Mouse (Mus musculus) fibroblast of lung, adult 2 months (primary cell): ENCODE measurements around the gene Klhl12.
A peak's percentile ranks its signal among the peaks of the same experiment; 100 is the strongest.

Source experiments
- DNase-seq: peaks from one replicate; pipeline ENCODE4 v3.0.0-alpha.2; 2011; ENCODE audit warnings: low read depth

Gene Klhl12

DNA sequence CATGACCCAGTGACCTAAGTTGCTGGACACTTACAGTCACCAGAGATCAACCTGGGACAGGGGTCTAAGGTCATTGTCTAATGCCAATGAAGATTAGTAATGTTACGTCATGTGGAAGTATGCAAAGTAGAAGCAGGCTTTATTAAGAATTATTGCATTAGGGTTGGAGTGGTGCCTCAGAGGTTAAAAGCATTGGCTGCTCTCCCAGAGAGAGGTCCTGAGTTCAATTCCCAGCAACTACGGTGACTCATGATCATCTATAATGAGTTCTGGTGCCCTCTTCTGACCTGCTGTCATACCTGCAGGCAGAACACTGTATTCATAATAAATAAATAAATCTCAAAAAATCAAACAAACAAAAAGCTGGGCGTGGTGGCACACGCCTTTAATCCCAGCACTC lies 5.1 kb upstream of the Klhl12 start:
- DNase-seq, result no peak

DNA sequence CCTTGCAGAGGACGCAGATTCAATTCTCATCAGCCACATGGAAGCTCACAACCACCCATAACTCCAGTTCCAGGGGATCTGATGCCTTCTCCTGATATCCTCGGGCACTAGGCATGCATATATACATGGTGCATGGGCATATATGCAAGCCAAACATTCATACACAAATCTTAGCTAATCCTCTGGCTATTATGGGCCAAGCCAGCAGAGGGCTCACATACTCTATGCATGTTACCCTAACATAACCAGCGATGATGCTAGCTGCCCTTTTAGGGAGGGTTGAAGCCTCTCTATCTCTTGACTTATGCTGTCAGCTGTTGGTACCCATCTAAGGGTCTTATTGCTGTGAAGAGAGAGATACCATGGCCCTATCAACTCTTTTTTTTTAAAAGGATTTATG lies 4.3 kb upstream of the Klhl12 start:
- no peak for DNase-seq

DNA sequence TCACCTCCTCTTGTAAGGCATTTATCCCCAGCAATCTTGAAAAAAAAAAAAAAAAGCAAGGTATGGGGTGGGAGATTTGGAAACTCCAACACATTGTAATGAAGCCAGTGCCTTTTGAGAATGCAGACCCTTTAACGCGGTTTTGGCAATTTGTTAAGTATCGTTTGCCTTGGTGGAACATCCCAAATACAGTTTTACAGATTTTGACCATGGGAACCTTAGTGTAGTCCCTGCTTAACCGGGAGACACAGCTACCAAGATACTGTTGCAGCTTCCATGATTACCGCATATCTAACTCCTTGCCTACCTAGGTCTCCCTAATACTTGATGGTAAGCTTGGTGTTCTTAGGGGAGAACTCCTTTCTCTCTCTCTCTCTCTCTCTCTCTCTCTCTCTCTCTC lies 729 bp downstream of the Klhl12 start:
- no peak for DNase-seq

GRCm38 (mm10) chr1:134458139-134458727 lies 2.9 kb downstream of the Klhl12 start:
- DNase-seq, result no peak

GRCm38 (mm10) chr1:134460294-134461284 lies 5.3 kb downstream of the Klhl12 start:
- no peak for DNase-seq

GRCm38 (mm10) chr1:134484623-134485022 lies 29.3 kb downstream of the Klhl12 start:
- DNase-seq, result no peak

DNA sequence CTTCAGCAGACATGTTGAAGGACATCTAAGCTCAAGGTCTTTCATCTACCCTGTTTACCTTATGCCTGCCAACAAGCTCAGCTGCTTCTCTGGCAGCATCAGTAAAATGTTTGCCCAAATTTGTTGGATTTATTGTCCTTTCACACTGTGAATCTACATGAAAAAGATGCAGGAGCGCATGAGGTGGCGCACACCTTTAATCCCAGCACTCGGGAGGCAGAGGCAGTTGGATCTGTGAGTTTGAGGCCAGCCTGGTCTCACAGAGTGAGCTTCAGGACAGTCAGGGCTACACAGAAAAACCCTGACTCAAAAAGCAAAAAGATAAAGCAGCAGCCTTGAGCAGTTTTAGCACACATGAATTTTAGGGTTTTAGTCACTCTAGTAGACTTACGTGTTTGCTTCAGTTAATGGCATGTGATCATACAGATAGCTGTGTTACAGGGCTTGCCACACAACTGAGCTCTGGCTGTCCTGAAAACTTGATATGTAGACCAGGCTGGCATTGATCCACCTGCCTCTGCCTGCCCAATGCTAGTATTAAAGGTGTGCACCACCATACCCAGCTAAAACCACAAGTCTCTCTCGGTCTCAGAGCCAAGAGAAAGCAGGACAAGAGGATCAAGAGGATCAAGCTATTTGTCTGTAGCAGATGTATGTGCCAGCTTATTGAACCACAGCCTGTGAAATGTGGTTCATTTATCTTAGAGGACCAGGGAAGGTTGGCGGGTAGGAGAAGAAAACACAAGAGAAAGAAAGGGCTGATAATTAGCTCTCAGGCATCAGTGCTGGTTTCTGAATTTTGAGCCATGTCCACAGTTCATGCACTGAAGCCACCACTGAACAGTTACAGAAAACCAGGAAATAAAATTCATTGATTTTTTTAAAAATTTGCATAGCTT lies 35.8 kb downstream of the Klhl12 start:
- DNase-seq, result no peak

DNA sequence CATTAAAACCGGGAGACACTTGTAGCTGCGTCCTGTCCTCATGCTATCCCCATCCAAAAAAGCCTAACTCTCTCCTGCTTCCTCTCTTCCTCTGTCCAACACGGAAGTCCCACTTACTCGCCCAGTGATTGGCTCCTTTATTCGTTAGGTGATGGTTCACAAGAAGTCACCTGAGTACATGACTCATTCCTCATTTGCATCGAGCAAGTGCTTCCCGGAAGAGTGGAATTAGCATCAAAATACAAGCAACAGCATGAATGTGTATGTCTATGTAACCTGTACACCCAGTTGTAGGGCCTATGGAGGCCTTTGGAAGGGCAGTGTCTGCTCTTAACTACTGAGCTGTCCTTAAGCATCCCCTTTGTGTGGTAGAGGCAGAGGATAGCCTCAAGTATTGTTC lies 36.9 kb downstream of the Klhl12 start:
- no peak for DNase-seq

DNA sequence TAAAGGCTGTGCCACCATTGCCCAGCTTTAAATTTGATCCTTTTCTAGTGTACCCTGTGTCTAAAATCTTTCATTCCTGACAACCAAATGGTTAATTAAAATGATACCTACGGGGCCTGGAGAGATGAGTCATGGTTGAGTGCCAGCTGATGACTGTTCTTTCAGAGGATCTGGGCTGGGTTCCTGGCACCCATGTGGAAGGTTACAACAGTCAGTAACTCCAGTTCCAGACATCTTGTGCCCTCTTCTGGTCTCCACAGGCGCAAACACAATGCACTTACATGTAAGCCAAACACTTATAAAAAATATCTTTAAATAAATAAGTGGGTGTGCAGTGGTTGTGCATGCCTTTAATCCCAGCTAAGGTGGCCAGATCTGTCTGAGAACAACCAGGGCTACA lies 38.2 kb downstream of the Klhl12 start:
- DNase-seq, result no peak

DNA sequence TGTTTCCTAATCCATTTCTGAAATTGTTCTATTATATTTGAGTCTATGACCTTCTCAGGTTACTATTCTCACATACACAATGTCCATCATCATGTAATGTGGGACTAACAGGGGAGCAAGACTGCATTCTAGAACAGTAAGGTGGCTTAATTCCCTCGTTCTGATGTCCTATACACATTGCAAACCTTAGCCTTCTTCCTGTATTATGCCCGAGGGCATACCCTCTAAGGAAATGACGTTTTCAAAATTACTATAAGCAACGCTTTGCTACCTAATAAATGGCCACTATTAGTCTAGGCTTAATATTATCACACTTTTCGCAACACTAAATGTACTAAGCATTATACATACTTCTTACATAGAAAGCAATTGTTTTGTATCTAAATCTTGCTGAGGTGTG lies 38.6 kb downstream of the Klhl12 start:
- no peak for DNase-seq

GRCm38 (mm10) chr1:134494428-134495215 lies 39.3 kb downstream of the Klhl12 start, which contains the start of gene Rabif:
TSS of gene Rabif (plus strand) at chr1:134494648.
- DNase-seq, result peak; percentile 94

DNA sequence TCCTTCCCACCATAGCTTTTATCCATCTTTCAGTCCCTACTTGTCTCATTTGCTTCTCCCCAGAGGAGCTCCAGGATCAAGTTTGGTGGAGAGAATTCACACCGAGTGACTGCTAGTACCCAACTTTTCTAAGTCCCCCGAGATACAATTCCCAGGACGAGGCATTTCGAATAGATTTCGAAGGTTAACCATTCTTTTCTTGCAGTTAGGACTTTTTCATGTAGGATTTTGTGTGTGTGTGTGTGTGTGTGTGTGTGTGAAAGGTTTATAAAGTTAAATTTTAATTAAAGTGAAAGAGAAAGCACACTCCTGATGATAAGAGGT lies 39.8 kb downstream of the Klhl12 start:
- DNase-seq, result no peak

GRCm38 (mm10) chr1:134495991-134496390 lies 40.7 kb downstream of the Klhl12 start:
- DNase-seq, result no peak

DNA sequence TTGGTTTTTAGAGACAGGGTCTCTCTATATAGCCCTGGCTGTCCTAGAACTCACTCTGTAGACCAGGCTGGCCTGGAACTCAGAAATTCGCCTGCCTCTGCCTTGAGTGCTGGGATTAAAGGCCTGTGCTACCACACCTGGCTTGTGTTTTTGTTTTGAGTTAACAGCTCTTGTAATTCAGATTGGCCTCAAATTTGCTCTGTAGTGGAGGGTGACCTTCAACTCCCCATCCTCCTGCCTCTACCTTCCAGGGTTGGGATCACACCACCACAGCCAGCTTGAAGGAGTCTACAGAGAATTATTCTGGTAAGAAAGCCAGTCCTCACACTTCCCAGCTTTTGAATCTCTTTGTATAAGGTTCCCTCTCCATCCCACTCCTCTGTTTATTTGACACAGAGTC lies 45.6 kb downstream of the Klhl12 start:
- no peak for DNase-seq

GRCm38 (mm10) chr1:134506201-134506600 lies 50.9 kb downstream of the Klhl12 start:
- no peak for DNase-seq

DNA sequence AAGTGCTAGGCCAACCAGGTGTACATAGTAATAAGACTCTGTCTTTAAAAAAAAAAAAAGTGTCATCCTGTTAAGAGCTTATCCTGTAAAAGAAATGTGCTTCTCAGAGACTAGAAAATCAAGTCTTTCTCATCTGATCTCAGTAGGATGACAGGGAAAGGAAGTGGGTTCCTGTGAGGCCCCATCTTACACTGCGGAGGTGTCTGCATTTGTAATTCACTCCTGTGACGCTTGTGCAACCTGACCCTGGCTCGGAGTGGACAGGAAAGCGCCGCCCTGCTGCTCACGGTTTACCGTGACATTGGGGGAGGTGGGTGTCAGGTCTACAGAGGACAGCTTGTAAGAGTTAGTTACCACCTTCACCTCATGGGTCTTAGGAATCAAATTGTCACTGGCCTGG lies 54.7 kb downstream of the Klhl12 start:
- no peak for DNase-seq

GRCm38 (mm10) chr1:134512183-134512582 lies 56.9 kb downstream of the Klhl12 start:
- DNase-seq, result no peak

DNA sequence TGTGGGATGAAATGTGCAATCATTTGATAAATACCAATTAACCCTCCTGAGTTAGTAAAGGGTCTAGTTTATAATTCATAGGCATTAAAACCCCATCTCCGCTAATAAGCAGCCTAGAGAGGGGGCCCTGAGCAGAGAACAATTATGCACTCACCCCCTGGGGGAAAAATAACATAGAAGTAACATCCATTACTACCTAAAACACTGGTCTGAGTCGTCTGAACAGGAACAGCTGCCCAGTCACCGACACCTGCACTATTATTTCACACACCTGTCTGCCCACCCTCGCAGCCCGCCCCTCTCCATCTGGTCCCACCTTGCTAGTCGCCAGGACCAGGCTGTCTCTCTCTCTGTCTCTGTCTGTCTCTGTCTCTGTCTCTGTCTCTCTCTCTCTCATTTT lies 57.3 kb downstream of the Klhl12 start:
- no peak for DNase-seq

- DNase-seq, result no peak
Observed at GRCm38 (mm10) chr1:134513312-134513860, 58.1 kb downstream of the Klhl12 start.

DNA sequence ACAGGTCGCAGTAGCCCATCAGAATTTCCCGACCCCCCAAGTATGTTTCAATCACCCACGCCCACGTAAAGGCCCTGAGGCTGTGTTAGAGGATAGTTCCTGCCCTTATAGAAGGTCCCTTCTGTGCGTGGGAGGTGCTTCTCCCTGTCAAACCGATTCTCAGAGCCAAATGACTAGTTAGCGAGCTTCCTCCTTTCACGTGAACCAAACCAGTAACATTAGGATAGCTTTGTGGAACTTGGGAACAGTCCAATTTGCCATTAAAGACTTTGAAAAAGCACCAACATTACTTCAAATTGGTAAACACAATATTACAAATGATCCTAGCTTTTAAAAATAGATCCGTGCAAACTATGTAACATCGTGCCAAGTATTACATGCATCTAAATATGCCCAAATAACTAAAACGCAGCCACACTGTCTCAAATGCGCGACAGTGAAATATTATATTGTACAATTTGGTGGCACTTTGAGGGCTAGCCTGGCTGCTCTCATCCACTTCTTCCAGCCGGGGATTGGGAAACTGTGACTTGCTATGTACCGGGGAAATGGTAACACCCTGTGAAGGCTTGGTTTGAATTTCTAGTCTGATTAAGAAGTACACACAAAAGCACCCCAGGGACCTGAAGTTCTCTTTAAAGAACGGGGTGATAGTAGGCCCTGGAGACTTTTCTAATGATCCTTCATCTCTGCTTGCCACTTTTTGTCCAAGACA lies 58.7 kb downstream of the Klhl12 start:
- DNase-seq, result no peak

GRCm38 (mm10) chr1:134515891-134516290 lies 60.6 kb downstream of the Klhl12 start:
- DNase-seq, result no peak
